Mouse (Mus musculus) G1E (cell line): ENCODE results near the gene Tmem136.

ENCODE experiments used
- CTCF ChIP-seq: IDR thresholded peaks from 2 replicates; pipeline ENCODE4 v1.5.1; 2012; ENCODE audit warnings: low read depth, low read length, inconsistent platforms, mixed read lengths
- POLR2AphosphoS5 ChIP-seq: IDR thresholded peaks from 2 replicates; pipeline ENCODE4 v1.6.1; 2012; ENCODE audit warnings: low read depth, low read length, inconsistent platforms; ENCODE audit not compliant: insufficient replicate concordance
- TAL1 ChIP-seq: conservative IDR thresholded peaks from 2 replicates; pipeline ENCODE4 v1.6.1; 2012; ENCODE audit warnings: low read depth, low read length, inconsistent platforms, mixed read lengths

DNA sequence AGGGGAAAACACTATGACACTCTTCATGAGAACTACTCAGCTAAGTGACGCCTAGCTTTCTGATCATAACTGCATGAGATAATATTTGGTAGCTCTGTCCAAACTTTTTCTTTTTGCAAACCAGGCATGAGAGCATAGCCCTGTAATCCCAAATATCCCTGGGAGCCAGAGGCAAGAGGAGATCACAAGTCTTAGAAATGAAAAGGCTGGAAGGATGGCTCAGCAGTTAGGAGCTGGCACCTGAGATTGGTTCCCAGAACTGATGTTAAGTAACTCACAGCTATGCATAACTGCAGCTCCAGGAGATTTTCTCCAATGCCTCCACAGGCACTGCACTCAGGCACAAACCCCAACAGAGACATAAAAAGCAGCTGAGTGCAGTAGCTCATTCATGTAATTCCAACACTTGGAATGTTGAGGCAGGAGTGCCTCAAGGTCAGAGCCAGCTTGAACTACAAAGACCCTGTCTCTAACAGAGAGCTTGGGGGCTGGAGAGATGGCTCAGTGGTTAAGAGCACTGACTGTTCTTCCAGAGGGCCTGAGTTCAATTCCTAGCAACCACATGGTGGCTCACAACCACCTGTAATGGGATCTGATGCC is 30.6 kb downstream of the Tmem136 start:
- TF ChIP-seq CTCF (no peak), POLR2AphosphoS5 (no peak), TAL1 (no peak)
